Mouse (Mus musculus) heart, postnatal 0 days (tissue): ENCODE data around the gene Pex16. TPM values are rescaled to one million over a fixed set of nuclear protein-coding genes. Genes with fewer than 3 reads are reported as not detected.
A peak's percentile ranks its signal among the peaks of the same experiment; 100 is the strongest.

Source experiments
- ATAC-seq: fragments of 200-750 bp; cut with Nextera tagmentation; 2 replicates; pipeline ENCODE4 v1.8.0; 2017; ENCODE audit warnings: low read depth, moderate number of reproducible peaks, moderate library complexity; ENCODE audit not compliant: insufficient read depth
- DNase-seq: peaks from one replicate; pipeline ENCODE4 v3.0.0-alpha.2; 2016; ENCODE audit warnings: low spot score
- H3K27ac ChIP-seq: fragments of 300-500 bp; sonication (generic); 2 replicates; pipeline ENCODE4 v1.5.1; 2014; ENCODE audit warnings: low read depth, mild to moderate bottlenecking
- H3K27me3 ChIP-seq: fragments of 300-500 bp; sonication (generic); 2 replicates; pipeline ENCODE4 v1.6.1; 2014; ENCODE audit warnings: low read length, mixed read lengths; ENCODE audit not compliant: control insufficient read depth, insufficient read depth
- H3K36me3 ChIP-seq: fragments of 300-500 bp; sonication (generic); replicated peaks from 2 replicates; pipeline ENCODE4 v1.6.1; 2014; ENCODE audit warnings: low read length, mixed read lengths; ENCODE audit not compliant: control insufficient read depth, insufficient read depth
- H3K4me1 ChIP-seq: fragments of 300-500 bp; sonication (generic); 2 replicates; pipeline ENCODE4 v1.6.1; 2014; ENCODE audit warnings: antibody characterized with exemption; ENCODE audit not compliant: control insufficient read depth, insufficient read depth
- H3K4me2 ChIP-seq: fragments of 300-500 bp; sonication (generic); 2 replicates; pipeline ENCODE4 v1.6.1; 2014; ENCODE audit warnings: low read depth, mild to moderate bottlenecking, low read length, moderate library complexity
- H3K4me3 ChIP-seq: fragments of 300-500 bp; sonication (generic); 2 replicates; pipeline ENCODE4 v1.5.1; 2014; ENCODE audit warnings: low read depth, low read length
- H3K9ac ChIP-seq: fragments of 300-500 bp; sonication (generic); replicated peaks from 2 replicates; pipeline ENCODE4 v1.6.1; 2014; ENCODE audit warnings: low read depth, low read length, mixed read lengths
- H3K9me3 ChIP-seq: fragments of 300-500 bp; sonication (generic); replicated peaks from 2 replicates; pipeline ENCODE4 v1.6.1; 2016; ENCODE audit warnings: low read length; ENCODE audit not compliant: control insufficient read depth
- CTCF ChIP-seq: IDR thresholded peaks from 2 replicates; pipeline ENCODE4 v1.5.1; 2016; ENCODE audit warnings: antibody characterized with exemption, control low read depth, low read depth
- EP300 ChIP-seq: IDR thresholded peaks from 2 replicates; pipeline ENCODE4 v1.6.1; 2016; ENCODE audit warnings: antibody characterized with exemption, low read depth
- WGBS: fragments of 180-500 bp; shearing (Covaris S2); extraction: QIAGEN DNeasy Blood & Tissue Kit; methylation state at CpG from one replicate; pipeline ENCODE4 v1.1.7; 2014; 5-methylcytosine and 5-hydroxymethylcytosine counted together
- polyA plus RNA-seq: library from polyadenylated mRNA; unstranded; fragments of >200 nt; fragmentation: Nextera tagmentation; extraction: Ambion mirVana; gene quantifications from 2 replicates; pipeline ENCODE4 v1.2.1, GENCODE M21; 2015
- total RNA-seq: library from RNA; depleted of rRNA; stranded (reverse); fragments of >200 nt; gene quantifications from 2 replicates; pipeline ENCODE4 v1.2.3, GENCODE M21; 2014; ENCODE audit warnings: low replicate concordance

The Pex16 gene
- total and polyA plus RNA-seq, 2 experiments from 2014 or later: 14.1 to 27.7 TPM

DNA sequence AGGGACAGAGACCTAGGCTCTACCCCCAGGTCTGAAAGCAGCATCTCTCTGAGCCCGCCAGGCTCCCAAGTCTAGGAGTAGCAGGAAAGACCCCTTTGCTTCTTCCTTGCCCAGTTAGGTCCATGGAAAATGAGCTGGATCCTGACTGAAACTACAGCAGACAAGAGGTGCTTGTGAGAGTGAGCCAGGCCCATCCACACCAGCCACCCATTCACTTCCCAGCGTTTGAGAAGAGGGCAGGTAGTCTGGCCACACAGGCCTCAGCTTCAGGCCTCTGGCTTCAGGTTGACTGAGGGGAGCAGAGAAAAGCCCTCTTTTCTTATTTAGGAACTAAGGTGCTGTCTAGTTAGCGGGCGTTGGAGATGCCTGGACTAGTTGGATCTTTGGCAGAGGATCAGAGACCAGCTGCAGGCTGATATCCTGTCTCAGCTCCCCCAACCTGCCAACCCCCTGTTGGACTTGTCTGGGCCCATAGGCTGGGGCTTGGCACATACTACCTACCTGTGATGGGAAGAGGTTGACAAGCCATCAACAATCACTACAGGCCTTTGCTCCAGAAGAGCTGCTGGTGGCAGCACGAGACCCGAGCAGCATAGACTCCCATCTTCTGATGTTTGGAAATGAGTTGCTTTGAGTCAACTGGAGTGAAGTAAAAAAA is 11.8 kb upstream of the Pex16 start:
- TF ChIP-seq EP300 (no peak), CTCF (no peak)
- no peak overlapping the region for H3K4me2 ChIP-seq
- H3K9ac ChIP-seq: no peak overlapping the region
- ATAC-seq: no peak
- no peak overlapping the region for H3K4me3 ChIP-seq
- DNase-seq: no peak
- WGBS: 89% methylated on average over 6 of the region's 6 CpGs
- H3K36me3 ChIP-seq: peaks cover 52% of the 10 kb centered on the region
- no peaks in the 10 kb centered on the region for H3K9me3 ChIP-seq
- H3K27ac ChIP-seq: no peak overlapping the region
- H3K27me3 ChIP-seq: no peaks in the 10 kb centered on the region
- 0 out of 2 replicates have a peak, but pooled peaks cover 4% of the 10 kb centered on the region for H3K4me1 ChIP-seq

DNA sequence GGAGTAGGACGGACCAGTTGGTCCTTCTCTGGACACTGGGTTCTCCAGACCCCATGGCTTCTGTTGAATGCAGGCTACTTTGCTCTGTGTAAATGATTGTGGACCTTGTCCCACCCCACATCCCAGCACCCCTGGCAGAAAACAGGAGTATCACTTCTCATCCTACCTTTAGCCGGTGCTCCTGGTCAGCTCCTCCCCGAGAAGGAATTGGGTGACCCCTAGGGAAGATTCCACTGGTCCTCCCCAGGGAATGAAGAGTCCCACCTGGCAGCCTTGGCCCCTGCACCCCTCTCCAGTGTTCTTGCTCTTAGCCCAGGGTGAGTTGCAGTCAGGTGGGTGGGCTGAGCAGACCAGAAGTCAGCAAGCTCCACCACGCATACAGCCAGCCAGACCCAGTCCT is 10.4 kb upstream of the Pex16 start:
- H3K27me3 ChIP-seq: peaks cover 7% of the 10 kb centered on the region; the same call in 1 of the 2 replicates
- no peak overlapping the region for H3K9ac ChIP-seq
- H3K9me3 ChIP-seq: no peaks in the 10 kb centered on the region
- WGBS: 90% methylated on average over 4 of the region's 4 CpGs
- no peak overlapping the region for H3K4me2 ChIP-seq
- H3K4me3 ChIP-seq: no peak overlapping the region
- ATAC-seq: no peak
- no peak for DNase-seq
- 0 out of 2 replicates have a peak, but pooled peaks cover 4% of the 10 kb centered on the region for H3K4me1 ChIP-seq
- TF ChIP-seq EP300: no peak
- no peak for TF ChIP-seq CTCF
- peaks cover 38% of the 10 kb centered on the region for H3K36me3 ChIP-seq
- H3K27ac ChIP-seq: no peak overlapping the region

DNA sequence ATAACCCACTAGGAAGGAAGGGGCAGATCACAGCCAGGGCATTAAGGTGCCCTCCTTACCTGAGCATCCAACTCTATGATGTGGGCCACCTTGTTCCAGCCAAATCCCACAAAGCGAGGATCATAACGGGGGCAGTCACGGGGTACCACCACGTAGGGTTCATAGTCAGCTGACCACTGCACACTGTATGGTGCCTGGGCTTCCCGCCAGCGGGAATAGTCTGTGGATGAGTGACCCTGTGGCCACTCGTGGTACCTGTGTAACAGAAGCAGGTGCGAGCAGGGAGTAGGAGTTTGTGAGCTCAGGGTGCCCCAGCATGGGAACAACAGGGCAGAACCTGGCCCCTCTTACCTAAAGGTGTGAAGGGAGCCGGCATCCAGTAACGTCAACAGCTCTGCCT is 8.9 kb upstream of the Pex16 start:
- Histone ChIP-seq H3K9ac (no peak overlapping the region), H3K27me3 (peaks cover 21% of the 10 kb centered on the region), H3K36me3 (peaks cover 23% of the 10 kb centered on the region), H3K4me3 (no peak overlapping the region), H3K4me1 (0 out of 2 replicates have a peak, but pooled peaks cover under 1% of the 10 kb centered on the region), H3K9me3 (no peaks in the 10 kb centered on the region), H3K4me2 (no peak overlapping the region), H3K27ac (no peak overlapping the region)
- no peak for ATAC-seq
- TF ChIP-seq CTCF (no peak), EP300 (no peak)
- DNase-seq: no peak
- WGBS: 88% methylated on average over 10 of the region's 10 CpGs

DNA sequence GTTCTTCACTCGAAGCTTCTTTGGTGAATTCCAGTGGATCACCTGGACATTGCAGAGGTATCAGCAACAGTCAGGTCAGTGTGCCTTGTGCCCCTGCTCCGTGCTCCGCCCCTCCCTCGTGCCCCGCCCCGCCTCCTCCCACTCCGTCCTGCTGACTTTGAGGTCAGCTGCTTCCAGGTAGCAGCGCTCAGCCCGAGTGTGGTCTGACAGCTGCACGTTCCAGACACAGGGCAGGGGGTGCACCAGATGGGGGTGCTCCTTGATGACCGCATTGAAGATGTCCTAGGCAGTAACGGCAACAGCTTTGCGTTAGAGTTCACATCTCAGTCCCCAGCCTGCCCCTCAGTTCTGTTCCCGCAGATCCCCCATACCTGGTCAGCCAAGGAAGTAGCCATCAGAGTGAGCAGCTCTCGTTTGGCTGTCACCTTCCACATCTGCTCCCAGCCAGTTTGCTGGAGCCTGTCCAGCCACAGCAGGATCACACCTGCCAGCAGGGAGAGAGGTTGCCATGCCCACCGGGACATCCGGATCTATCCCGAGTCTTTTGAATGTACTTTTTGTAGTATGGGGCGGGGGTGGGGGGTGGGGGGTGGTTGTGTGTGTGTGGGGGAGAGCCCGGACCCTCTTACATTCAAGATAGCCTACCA is 7.0 kb upstream of the Pex16 start:
- H3K9ac ChIP-seq: no peak overlapping the region
- H3K27me3 ChIP-seq: peaks cover 40% of the 10 kb centered on the region
- H3K4me2 ChIP-seq: no peak overlapping the region

DNA sequence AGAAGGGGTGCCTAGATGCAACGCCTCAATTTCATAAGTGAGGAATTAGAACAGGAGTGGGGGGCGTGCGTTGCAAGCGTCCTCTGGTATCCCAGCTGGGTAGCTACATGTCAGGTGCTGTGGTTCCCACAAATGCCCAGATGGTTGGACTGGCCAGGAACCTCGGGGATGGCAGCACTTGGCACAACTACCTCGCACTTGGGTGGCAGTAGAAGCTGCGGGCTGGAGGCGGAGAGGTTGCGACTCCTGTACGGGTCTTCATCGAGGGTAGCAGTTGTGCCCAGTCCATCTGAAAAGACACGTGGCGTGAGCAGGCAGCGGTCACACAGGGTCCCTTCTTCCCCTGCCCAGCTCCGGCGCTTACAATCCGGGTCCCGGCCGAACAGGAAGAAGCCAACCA is 4.1 kb upstream of the Pex16 start:
- Histone ChIP-seq H3K9me3 (no peaks in the 10 kb centered on the region), H3K27ac (no peak overlapping the region), H3K4me1 (peaks cover 7% of the 10 kb centered on the region; the same call in 1 of the 2 replicates), H3K4me2 (peak overlapping the region; percentile 60), H3K27me3 (peaks cover 40% of the 10 kb centered on the region), H3K9ac (no peak overlapping the region; the same call in 1 of the 2 replicates), H3K4me3 (peak overlapping the region; percentile 39), H3K36me3 (no peaks in the 10 kb centered on the region)
- ATAC-seq (no peak), DNase-seq (no peak)
- 16% methylated on average over 19 of the region's 19 CpGs for WGBS
- TF ChIP-seq CTCF (no peak), EP300 (no peak)

More for the DNA sequence above, 7.0 kb upstream of the Pex16 start:
- Histone ChIP-seq H3K4me3 (no peak overlapping the region), H3K36me3 (peaks cover 14% of the 10 kb centered on the region), H3K4me1 (0 out of 2 replicates have a peak, but pooled peaks cover 3% of the 10 kb centered on the region), H3K9me3 (no peaks in the 10 kb centered on the region), H3K27ac (no peak overlapping the region)
- ATAC-seq: no peak
- 25% methylated on average over 20 of the region's 20 CpGs for WGBS
- TF ChIP-seq CTCF: no peak
- no peak for TF ChIP-seq EP300
- no peak for DNase-seq
